In the genomic region with DNA sequence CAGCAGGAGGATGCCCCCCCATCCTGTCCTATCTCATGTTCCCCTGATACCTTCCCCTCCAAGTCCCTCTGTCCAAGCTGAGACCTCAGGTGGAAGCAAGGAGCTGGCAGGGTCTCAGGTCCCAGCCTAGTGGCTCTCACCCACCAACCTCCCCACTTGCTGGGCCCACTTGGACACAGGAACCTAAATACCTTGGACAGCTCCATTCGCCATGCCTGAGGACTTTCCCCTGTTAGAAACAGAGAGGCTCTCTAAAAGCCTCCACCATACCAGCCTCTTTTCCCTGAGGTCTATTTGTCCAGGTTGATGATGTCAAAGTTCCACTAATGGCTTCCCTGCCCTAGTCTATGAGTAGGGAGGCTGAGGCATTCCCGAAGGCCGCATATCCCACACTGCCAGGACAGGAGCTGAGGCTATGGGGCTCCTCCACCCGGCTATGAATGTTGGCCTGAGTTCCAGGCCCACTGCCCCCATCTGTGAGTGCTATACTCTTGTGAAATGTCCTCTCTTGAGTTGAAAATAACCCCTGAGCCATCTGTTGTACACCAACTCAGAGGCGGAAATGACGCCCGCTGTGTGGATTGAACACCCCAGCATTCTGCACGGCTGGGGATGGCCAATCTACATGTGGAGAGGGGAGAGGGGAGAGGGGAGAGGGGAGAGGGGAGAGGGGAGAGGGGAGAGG, we compare ENCODE assay signal across 15 mouse cellular contexts.
DNase-seq lines count a peak whose midpoint lies in the region; ATAC-seq lines count a peak whose summit lies in the region.
"Had no signal": no experiment of that assay in that cellular context is flagged by ENCODE, and none has a peak within 500 bp of the region (broad histone marks: within the 10 kb centered on the region; RNA-seq: fewer than 3 reads in every experiment).

No protein-coding gene starts in this region.

- H3K36me3 ChIP-seq in limb, embryonic 10.5 days: no peaks in the 10 kb centered on the region
- H3K36me3 ChIP-seq: forebrain, embryonic 12.5 days; hindbrain, embryonic 12.5 days; limb, embryonic 13.5 days had no signal

- H3K4me3 ChIP-seq in limb, embryonic 10.5 days: no peak overlapping the region
- H3K4me3 ChIP-seq: forebrain, embryonic 12.5 days; hindbrain, embryonic 12.5 days; limb, embryonic 13.5 days had no signal

- WGBS in limb, embryonic 10.5 days: 89% methylated on average over 7 of the region's 8 CpGs

- no peaks in the 10 kb centered on the region for H3K9me3 ChIP-seq in limb, embryonic 10.5 days (replicated peaks)
- H3K9me3 ChIP-seq: forebrain, embryonic 12.5 days; hindbrain, embryonic 12.5 days; limb, embryonic 13.5 days had no signal

- peak; percentile 49 for DNase-seq in cerebellum, adult 9-11 months
- no peak for DNase-seq in cerebellum, adult 9-10 months
- DNase-seq in layer of hippocampus, adult 18-20 months (ENCODE audit: low spot score in 2 of 2): peak; percentile 27 to 70
- DNase-seq in layer of hippocampus, postnatal 10 days (ENCODE audit: low spot score in 2 of 2): no peak
- DNase-seq in ZHBTc4 (ENCODE audit: low read depth, low spot score): peak; percentile 40
- DNase-seq in limb, embryonic 10.5 days (ENCODE audit: low spot score): peak; percentile 35
- DNase-seq in urinary bladder, postnatal 4 days (ENCODE audit: low spot score in 2 of 2): no peak
- DNase-seq: adrenal gland, postnatal 25 days; lung, postnatal 14 days; thymus, adult 2 months had no signal

- no peak overlapping the region for H3K27ac ChIP-seq in limb, embryonic 10.5 days
- H3K27ac ChIP-seq: forebrain, embryonic 12.5 days; hindbrain, embryonic 12.5 days; limb, embryonic 13.5 days had no signal

- ATAC-seq in monocyte, adult 5-6 weeks (replicated peaks; ENCODE audit: insufficient number of reproducible peaks, low FRiP score, low TSS enrichment, poor library complexity, severe bottlenecking): no peak
- ATAC-seq: midbrain, embryonic 16.5 days had no signal

- H3K27me3 ChIP-seq in limb, embryonic 10.5 days (ENCODE audit: low read depth, poor library complexity, severe bottlenecking): no peaks in the 10 kb centered on the region
- H3K27me3 ChIP-seq: hindbrain, embryonic 12.5 days; limb, embryonic 13.5 days had no signal

- peaks cover 12% of the 10 kb centered on the region for H3K4me1 ChIP-seq in limb, embryonic 10.5 days
- H3K4me1 ChIP-seq: limb, embryonic 13.5 days had no signal

Comparison
In these comparisons a context has a peak if more than half of its experiments do, and no peak if none do; other contexts are left out.
1. DNase-seq: peak in cerebellum, adult 9-11 months (single experiment), layer of hippocampus, adult 18-20 months (2 of 2), ZHBTc4 (single experiment) and limb, embryonic 10.5 days (single experiment); none in cerebellum, adult 9-10 months (single experiment), layer of hippocampus, postnatal 10 days (0 of 2) and urinary bladder, postnatal 4 days (0 of 2).